Mouse (Mus musculus) gastrocnemius, postnatal 10 days (tissue): ENCODE measurements around the gene Tns3. TPM values are rescaled to one million over a fixed set of nuclear protein-coding genes. Genes with fewer than 3 reads are reported as not detected.
A peak's percentile ranks its signal among the peaks of the same experiment; 100 is the strongest.

ENCODE experiments used
- DNase-seq: peaks from one replicate; pipeline ENCODE4 v3.0.0; 2021; ENCODE audit warnings: mixed read lengths
- total RNA-seq, 2 experiments: library from RNA; stranded (reverse); gene quantifications; 2 replicates each; pipeline ENCODE4 v1.2.3; 2021

Tns3 gene
- total RNA-seq, 2 experiments from 2014 or later: 16.7 to 21.3 TPM

DNA sequence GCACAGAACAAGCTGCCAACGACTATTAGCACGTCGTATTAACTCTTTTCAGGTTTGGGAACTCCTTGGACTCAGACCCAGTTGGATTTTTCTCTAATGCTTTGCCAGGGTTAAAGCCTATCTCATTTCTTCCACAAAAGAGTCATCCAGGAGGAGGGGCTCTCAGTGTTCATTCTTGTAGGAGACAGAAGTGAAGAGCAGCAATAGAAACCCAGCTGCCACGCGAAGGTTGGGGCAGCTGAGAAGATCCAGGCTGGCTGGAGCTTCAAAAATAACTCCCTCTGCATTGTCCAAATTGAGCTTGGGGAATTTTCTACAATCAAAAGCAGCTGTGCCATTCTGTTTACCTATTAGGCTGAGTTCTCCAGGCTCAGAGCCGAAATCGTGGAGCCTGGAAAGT, 16.3 kb upstream of the Tns3 start:
- DNase-seq: no peak

DNA sequence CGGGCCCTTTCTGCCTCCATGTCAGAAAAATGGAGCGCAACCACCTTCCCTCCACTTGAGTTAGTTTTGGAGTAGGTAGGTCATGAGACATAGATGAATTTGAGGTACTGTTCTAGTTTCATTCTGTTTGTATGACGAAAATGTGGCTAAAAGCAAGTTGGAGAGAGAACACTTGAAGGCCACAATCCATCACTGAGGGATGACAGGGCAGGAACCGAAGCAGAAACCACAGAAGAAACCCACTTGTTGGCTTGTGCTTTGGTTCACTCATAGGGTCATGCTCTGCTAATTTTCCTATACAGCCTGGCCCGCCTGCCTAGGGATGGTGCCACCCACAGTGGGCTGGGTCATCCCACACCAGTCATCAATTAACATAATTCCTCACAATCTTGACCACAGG, 14.9 kb upstream of the Tns3 start:
- DNase-seq: no peak

DNA sequence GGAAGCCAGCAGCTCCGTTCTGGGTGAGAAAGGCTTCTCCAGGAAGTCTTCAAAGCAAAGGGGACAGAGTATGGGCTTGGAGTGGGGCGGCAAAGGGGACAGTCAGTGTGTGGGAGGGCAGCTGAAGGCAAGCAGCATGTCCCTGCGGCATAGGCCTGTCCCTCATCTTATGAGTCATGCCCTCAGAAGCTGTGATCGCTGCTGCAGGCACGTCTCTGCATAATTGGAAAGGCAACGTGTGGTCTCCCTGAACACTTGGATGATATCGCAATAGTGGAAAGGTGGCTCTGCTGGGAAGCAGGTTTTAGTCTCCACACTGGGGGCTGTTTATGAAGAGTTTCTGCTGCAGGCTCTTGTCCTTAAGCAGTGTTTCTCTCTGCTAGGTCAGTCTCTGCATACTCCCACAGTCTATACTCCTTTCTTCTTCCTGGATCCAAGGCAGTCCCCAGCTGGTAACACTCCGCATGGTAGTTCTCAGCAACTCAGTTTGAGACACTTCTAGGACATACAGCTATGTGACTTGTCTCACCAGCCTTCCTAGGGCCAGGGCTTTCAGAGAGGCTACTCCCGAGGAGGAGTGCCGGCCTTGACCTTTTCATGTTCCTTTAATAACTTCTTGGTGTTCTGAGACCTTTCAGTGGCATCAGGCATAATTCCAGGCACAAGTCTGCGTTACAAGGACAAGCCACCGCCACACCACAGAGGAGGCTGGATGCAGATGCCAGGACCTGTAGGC, 14.1 kb upstream of the Tns3 start:
- DNase-seq: no peak

DNA sequence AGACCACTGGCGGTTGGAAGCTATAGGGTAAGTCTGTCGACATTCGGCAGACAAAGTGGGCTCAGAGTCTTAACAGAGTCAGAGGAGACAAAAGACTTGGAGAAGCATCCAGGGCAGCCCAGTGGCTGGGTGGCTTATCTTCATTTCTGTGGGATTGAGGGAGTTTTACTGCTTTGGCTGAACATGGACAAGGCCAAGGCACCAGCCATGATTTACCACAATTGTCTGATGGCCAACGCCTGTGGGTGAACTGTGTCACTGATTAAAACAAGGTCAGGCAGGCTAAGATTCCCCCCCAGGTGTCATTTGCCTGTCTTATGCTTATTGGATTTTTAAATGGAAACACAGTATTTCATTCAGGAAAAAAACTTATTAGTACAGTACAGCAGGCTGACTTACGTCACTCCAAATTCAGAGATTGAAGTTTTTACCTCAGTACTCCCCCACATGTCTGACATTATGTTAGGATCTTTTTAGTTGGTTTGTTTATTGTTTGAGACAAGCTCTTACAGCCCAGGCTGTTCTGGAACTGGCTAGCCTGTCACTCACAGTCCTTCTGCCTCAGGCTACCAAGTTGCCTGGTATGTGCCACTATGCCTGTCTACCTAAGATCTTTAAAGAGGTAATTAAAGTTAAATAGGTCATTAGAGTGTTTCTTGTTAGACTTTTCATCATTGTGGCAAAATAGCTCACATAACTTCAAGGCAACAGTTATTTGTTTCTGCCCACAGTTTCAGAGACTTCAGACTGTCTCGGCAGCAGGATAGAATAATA, 11.6 kb upstream of the Tns3 start:
- DNase-seq: no peak

DNA sequence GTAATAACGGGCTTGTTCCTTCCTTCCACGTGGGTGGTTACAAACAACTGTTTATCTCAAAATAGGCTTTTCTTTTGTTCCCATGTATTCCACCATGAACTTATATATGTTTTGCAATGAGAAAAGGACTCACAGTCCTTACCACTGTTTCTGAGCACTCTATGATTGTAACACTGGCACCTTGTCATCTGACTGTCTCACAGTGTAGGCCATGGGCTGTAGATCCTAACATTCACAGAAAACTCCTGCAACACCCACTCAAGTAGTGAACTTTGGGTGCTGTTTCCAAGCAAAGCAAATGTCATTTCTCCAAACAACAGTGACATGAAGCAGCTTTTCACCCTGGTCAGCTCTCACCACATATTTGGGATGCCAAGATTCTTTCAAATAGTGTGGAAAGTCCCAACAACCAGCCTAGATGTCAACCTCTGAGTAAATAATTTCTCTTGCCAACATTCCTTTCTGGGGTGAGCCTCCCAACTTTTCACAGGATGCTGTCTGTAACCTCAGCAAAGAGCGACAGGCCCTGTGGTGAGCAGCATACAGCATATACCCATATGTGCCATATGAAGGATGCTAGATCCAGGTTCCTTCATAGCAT, 10.3 kb upstream of the Tns3 start:
- no peak for DNase-seq

DNA sequence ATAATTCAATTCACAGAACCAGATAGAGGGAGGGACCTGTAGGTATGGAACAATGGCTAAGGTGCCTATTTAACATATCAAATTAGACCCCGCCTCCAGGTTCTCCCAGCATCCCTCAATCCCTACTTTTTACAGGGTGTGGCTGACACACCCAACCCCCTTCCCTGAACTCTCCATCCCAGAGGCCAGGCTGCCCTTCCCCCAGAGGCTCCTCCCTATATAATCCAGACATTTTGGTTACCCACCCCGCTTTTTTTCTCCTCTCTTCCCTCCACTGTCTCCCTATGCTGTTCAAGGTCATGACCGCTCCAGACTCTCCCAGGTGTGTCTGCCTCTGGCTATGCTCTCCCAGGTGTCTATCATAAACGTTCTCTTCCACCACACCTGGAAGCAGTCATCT, 7.4 kb upstream of the Tns3 start:
- no peak for DNase-seq

DNA sequence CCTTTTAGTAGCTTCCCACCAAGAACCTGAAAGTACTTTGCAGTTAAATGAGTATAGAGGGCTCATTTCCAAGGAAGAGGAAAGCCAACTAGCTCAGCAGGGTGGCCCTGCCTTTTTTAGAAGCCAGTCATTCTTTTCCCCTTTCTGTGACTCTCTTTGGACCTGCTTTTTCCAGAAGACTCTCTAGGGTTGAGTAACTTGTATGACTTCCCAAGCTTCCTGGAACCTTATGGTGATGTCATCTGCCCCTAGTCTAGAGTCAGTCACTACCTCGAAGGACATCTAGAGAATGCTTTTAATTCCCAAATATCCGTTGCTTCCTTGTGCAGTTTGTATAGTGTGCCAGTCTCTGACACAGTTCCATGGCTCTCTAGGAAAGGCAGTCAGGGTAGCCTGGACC, 4.8 kb upstream of the Tns3 start:
- no peak for DNase-seq

DNA sequence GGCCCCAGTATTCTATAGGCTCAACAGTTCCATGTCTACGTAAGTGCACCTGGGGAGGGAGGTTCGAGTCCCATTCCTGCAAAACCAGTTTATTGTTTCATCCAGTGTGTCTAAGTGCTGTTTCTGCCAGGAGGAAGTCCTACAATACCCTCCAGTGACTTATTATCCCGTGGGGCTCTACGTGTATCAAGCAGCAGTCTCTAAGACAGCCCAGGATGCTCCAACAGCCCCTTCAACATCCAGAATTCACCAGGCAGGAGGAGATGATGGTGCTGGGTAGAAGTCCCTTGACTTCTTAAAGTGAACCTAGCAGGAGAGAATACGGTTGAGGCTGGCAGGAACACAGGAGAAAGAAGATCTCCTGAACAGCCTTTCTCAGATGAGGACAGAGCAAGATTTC, 462 bp upstream of the Tns3 start:
- no peak for DNase-seq

DNA sequence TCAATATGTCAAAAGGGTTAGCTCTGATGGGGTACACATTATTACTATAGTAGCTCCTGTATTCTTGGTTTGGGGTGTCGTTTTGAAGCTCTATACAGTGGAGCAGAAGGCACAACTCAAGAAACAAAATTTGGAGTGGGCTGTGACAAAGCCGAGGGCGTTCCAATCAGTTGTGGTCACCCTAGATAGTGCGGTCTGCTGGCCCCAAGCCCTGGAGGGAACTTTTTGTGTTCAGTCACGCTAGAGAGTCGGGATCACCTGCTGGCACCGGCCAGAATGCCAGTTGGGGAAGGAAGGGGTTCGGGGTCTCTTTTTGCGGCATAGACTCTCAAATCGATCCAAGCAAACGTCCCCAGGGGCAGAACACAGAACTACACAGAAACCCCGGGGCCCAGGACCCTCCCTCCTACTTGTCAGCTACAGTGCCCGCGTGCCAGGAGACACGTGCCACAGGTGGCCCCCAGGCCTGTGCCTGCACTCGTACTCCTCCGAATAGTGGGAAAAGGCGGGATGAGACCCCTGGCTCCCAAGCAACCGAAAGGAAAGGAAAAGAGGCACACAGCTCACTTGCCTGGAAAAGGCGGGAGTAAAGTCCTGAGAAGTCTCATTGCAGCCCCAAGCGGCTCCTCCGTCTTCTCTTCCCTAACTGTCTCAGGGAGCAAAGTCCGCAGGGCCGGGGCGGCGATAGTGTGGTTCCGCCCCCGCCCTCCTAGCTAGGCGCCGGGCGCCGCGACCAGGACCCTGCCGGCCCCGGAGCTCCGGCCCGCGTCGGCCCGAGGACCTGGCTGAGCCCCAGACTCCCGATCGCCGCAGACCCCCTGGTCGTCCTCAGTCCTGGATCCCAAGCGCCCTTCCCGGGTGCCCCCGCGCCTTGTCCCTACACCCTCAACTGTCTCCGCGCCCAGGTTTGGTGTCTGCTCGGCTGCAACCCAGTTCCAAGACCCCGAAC, 617 bp downstream of the Tns3 start:
- peak; percentile 54 for DNase-seq

DNA sequence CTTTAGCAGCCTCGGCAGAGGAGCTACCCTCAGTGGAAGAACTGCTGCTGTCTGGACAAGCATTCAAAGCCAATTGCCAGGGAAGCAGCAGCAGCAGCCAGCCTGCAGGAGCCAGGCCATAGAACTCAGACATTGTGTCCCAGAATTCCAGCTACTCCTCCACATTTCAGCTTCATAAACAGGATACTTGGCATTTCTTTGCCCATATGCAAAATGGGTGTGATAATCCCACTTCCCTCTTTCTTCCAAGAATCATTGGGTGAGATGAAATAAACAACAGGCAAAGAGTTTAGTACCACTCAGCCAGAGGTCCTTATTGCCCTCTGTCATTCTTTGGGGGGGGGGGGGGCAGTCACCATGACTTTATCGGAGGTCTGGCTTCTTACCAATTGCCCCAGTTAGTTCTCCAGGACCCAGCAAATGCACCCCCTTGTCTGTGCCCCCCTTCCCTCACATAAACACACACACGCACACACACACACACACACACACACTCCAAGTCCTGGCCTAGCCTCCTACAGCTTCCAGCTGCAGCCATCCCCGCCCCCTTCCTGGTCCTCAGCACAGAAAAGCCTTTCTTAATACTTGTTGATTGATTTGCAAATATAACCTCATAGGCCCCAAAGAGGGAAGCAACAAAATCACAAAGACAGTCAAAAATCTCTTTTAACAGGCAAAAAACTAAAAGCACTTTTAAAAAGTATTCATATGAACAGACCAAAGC, 1.5 kb downstream of the Tns3 start:
- DNase-seq: peak; percentile 32

DNA sequence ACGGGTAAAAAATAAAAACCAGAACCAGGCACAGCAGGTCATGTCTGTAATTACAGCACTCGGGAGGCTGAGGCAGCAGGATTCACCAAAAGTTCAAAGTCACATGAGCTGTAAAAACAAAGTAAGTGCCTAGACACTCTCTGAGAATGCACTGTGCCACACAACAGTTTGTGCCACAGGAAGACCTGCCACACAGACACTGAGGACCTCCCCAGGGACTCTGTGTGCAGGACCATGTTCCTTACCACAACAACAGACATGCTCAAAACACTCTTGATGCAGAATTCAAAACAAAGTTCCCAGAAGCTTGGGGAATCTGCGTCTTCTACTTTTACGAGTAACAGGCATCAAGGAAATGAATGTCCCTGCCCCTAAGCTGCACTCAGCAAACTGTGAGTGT, 3.4 kb downstream of the Tns3 start:
- no peak for DNase-seq

DNA sequence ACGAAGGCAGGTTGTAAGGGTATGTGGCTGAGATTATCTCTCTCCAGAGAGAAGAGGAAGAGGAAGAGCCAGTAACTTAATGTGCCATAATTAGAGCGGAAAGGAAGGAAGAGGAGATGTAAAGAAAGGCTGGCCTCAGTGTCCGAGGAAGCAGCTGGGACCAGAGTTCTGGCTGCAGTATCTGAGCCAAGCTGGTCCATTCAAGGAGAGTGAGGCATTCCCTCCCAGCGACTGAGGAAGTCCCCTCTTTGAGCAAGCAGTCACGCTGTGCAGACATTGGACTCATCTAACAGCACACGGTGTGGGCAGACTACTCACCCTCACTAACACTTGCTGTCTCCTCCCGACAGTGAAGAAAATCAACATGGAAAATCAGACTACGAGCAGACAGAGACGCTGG, 4.5 kb downstream of the Tns3 start:
- no peak for DNase-seq

DNA sequence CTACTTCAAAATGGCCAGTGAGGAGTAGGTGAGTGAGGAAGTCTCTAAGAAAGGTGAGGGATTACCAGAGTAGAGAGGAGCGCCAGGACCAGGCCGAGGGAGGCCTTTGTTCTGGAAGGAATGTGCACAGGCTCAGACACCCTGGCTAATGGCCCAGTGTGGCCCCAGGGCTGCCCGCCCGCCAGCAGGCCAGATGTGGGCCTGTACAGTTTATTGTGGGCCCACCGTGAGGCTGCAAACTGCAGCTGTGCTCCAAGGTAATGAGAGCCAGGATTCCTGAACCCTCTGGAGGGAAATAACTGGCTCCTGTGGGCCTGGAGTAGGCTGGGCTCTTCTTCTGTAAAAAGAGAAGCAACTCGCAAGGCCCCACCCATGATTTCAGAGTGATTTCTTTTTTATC, 5.3 kb downstream of the Tns3 start:
- DNase-seq: peak; percentile 59

DNA sequence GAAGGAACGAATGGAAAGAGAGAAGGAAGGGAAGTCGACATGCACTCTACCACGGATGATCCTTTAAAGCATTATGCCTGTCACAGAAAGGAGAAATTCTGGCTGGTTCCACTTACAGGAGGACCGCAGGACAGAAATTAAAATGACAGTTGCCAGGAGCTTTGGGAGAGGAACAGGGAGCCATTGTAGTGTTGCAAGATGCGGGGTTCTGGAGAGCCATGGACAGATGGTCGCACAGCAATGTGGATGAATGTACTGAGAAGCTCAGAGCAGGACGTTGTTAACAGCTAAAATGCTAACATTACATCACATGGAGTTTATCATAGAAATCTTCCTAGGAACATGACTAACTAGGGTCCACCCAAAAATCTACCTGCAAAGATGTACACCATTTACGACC, 6.8 kb downstream of the Tns3 start:
- DNase-seq: no peak

DNA sequence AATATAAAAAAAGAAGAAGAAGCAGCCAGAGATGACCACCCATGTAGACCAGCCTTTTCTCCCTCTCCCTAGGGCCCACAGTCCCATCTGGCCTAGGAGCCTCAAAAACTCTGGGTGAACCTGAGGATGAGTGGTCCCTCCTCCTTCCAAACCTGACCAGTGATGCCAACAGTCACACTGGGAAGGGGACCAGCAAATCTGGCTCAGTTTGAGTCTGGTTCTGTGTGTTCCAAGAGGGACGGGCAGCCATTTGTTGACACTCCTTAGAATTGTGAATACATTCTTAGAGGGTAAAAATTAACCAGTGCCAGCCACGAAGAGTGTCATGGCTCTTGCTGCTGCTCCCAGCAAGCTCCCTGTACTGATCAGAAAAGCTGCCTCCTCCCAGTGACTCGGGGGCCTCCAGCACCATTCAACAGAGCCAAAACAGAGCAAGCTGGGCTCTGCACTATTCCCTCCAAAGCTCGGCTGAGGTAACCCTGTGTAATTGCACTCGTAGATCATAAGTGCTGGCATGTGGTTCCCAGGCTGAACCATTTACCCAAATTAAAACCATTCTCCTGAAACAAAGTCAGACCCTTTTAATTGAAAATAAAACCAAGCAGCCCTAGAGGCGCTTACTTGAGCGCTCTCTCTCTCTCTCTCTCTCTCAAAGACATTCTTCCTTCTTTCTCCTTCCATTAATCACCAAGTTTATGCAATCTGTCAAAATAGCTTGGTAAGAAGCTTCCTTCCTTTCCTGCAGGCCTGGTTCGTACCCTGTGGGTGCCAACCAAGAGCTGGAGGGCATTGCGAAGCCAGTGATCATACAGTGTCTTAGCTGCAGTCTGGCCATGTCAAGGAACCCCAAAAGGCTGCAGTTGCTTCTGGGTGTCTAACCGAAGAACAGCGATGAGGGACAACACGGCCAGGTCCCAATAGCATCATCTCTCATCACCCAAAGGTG, 7.6 kb downstream of the Tns3 start:
- DNase-seq: no peak

DNA sequence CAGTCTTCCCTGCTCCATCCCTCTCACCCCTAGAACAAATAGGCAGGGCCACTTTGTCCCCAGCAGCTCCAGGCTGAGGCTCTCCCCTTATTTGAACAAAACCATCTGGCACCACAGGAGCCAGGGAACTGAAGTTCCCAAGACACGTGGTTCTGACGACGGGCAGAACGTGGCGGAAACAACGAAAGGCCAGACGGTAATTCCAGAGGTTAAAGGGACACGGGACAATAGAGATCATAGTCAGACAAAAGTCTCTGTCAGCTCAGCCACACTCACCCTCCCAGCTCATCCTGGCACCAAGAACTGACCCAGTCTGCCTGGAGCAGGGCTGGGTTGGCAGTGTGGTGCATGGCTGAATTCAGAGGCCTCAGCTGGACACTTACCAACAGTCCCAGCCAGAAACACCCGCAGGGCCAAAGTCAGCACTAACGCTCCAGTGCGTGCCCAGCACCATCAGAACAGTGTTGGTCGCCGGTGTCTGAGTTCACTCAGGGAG, 10.5 kb downstream of the Tns3 start:
- peak; percentile 30 for DNase-seq

DNA sequence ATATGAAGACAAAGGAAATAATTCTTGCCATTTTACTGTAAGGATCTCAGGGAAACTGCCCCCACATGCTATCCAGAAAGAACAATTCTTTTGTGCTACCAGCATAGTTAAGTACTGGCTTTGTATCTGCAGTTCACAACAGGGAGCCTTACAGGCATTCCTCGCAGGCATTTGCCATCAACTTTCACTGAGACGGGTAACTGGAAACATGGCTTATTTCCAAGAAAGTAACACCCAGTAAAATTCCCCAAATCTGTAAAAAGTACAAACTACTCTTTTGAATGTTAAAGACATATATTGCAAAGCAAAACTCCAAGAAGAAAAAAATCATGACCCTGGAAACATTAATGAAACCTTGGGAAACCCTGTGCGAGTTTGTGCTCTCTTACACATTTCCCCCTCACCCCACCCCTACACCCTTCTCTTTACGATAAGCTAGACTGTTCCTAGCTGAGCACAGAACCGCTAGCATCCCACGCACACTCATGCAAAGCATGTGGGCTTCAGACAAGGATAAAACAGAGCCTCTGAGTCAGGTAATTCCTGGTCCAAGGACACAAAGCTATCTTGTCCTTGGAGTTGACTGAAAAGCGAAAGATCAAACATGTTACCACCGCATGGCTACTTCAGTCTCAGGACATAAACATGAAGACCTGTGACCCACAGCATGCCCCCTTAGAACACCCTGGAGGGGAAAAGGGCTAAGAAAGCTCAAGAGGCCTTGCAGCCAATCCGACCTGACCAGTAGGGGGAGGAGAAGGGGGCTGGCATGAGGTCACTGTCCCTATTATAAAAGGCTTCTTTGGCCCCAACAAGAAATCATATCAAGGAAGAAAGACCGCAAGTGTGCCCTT, 11.3 kb downstream of the Tns3 start:
- no peak for DNase-seq

DNA sequence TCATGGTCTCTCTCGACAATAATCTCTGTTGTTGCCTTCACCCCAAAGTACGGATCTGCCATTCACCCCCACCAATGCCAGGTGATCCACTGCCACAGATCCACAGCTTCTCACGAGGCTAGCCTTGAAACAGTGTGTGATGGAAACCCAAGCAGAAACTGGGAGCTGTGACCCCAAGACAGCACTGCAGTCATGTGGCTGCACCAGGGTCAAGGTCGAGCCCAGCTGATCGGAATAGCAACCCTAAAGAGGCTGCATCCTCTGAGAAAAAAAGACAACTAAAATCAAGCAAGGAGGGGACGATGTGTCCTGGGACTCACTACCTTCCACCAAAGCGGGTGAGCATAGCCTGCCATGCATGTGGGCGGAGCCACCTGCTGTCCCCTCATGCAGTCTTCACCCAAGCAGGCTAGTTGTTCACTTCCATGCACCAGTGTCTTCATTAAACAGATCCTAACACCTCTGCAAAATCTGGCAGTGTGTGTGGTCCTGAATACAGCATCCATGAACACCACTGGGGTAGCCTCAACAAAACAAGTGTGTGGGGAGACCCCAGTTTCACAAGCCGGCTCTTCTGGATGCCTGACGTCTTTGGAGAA, 12.1 kb downstream of the Tns3 start:
- no peak for DNase-seq
